Mouse (Mus musculus): ENCODE measurements around the gene Ythdf1. TPM values are rescaled to one million over a fixed set of nuclear protein-coding genes. Genes with fewer than 3 reads are reported as not detected.

The Ythdf1 gene
- polyA plus RNA-seq, 1 experiment from 2014 or later, result 44.9 TPM

DNA sequence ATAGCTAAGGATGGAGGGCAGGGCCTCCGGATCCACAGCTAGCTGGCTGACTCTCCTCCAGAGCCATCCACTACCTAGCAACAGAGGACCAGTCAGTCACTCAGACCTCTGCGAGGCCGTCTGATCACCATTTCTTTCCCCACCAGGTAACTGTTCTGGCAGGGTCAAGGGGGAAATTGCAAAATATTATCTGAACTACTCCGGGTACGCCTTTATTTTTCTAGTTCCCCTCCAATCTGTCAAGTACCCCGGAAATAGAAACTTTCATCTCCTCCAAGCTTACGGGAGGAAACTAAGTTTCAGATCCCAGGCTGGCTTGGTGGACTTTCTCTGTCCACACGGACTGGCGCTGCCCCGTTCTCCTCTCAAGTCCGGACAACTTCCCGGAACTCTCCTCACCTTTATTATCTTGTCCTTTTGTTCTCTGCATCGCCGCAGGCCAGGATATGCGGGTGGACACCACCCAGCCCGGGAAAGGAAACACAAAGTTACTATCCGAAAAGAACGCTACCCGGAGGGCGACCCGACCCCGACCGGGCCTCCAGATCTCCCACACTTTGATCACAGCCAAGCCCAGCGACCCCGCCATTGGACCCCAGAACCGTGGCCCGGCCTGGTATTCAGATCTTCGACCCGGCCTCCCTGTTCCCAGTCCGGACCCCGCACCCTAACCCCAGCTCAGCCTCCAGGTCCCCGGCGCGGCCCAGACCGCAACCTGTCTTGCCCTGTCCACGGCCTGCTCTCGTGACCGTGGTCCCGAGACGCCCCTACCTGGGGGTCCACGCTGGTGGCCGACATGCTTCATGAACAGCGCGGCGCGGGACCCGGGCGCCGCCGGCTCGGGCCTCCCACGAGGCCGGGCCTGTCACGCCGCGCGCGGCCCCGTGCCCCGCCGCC lies 588 bp downstream of the Ythdf1 start:
- Histone ChIP-seq H3K4me1 (replicated peaks; ENCODE audit: control insufficient read depth, insufficient read depth, low read length) (peaks cover 16% of the 10 kb centered on the region), H3K4me3 (replicated peaks; ENCODE audit: low read length) (peak overlapping the region; percentile 99), H3K4me2 (ENCODE audit: low read length) (peak overlapping the region; percentile 80), H3K9ac (replicated peaks; ENCODE audit: low read depth, low read length) (peak overlapping the region; percentile 98), H3K36me3 (ENCODE audit: control insufficient read depth, insufficient read depth) (peaks cover 12% of the 10 kb centered on the region), H3K27ac (ENCODE audit: low read length) (peak overlapping the region; percentile 31; the same call in 1 of the 2 replicates), H3K9me3 (ENCODE audit: control insufficient read depth, low read length) (no peaks in the 10 kb centered on the region), H3K27me3 (replicated peaks; ENCODE audit: control insufficient read depth, insufficient read depth, low read length) (no peaks in the 10 kb centered on the region)
- WGBS, result under 1% methylated on average over 61 of the region's 61 CpGs
- ATAC-seq, result peak; percentile 70

DNA sequence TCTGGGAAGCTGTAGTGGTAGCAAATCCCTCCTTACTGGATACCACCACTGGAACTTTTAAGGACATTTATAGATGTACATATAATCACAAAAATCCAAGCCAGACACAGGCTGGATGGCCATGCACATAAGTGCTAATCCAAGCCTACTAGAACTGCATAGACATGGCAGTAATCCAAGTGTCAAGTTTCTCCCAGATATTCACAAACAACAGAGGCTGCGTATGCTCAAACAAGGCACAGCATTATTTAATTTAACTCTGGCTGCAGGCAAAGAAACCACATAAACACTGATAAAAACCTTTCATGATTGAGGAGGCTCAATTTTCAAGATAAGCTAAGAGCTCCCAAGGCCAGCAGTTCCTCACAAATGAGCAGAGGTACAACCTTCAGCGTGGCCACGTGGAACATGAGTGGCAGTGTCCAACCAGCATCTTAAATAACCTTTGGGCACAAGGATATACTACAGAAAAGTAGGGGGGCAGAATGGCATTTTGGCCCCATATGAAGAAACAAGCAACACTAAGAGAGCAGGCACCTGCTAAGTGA lies 4.8 kb downstream of the Ythdf1 start:
- H3K9ac ChIP-seq (replicated peaks; ENCODE audit: low read depth, low read length), result no peak overlapping the region
- no peak overlapping the region for H3K27ac ChIP-seq (ENCODE audit: low read length)
- no peak for ATAC-seq
- 78% methylated on average over 3 of the region's 3 CpGs for WGBS
- peaks cover 13% of the 10 kb centered on the region for H3K4me1 ChIP-seq (replicated peaks; ENCODE audit: control insufficient read depth, insufficient read depth, low read length)
- no peak overlapping the region for H3K4me2 ChIP-seq (ENCODE audit: low read length)
- no peaks in the 10 kb centered on the region for H3K9me3 ChIP-seq (ENCODE audit: control insufficient read depth, low read length)
- no peak overlapping the region for H3K4me3 ChIP-seq (replicated peaks; ENCODE audit: low read length)
- H3K36me3 ChIP-seq (ENCODE audit: control insufficient read depth, insufficient read depth), result peaks cover 25% of the 10 kb centered on the region
- no peaks in the 10 kb centered on the region for H3K27me3 ChIP-seq (replicated peaks; ENCODE audit: control insufficient read depth, insufficient read depth, low read length)

DNA sequence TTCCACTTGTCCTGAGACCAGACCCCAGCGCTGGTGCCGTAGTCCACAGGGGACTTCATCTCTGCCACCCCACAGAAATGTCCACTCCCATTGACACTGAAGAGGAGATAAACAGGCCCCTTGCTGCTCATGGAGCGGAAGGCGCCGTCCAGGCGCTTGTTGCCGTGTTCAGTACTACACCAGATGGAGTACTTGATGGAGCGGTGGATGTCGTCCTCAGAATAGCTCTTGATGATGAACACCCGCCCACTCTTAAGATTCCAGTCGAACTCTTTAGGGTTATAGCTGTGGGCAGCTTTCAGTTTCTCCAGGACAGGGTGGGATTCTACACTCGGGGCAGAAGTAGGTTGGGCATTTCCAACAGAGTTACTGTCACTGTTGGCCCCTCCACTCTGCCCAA lies 9.8 kb downstream of the Ythdf1 start:
- Histone ChIP-seq H3K36me3 (ENCODE audit: control insufficient read depth, insufficient read depth) (peaks cover 13% of the 10 kb centered on the region), H3K27me3 (replicated peaks; ENCODE audit: control insufficient read depth, insufficient read depth, low read length) (no peaks in the 10 kb centered on the region), H3K27ac (ENCODE audit: low read length) (no peak overlapping the region), H3K9ac (replicated peaks; ENCODE audit: low read depth, low read length) (no peak overlapping the region), H3K4me3 (replicated peaks; ENCODE audit: low read length) (no peak overlapping the region), H3K4me1 (replicated peaks; ENCODE audit: control insufficient read depth, insufficient read depth, low read length) (peaks cover 5% of the 10 kb centered on the region), H3K4me2 (ENCODE audit: low read length) (no peak overlapping the region), H3K9me3 (ENCODE audit: control insufficient read depth, low read length) (no peaks in the 10 kb centered on the region)
- no peak for ATAC-seq
- 93% methylated on average over 12 of the region's 12 CpGs for WGBS

DNA sequence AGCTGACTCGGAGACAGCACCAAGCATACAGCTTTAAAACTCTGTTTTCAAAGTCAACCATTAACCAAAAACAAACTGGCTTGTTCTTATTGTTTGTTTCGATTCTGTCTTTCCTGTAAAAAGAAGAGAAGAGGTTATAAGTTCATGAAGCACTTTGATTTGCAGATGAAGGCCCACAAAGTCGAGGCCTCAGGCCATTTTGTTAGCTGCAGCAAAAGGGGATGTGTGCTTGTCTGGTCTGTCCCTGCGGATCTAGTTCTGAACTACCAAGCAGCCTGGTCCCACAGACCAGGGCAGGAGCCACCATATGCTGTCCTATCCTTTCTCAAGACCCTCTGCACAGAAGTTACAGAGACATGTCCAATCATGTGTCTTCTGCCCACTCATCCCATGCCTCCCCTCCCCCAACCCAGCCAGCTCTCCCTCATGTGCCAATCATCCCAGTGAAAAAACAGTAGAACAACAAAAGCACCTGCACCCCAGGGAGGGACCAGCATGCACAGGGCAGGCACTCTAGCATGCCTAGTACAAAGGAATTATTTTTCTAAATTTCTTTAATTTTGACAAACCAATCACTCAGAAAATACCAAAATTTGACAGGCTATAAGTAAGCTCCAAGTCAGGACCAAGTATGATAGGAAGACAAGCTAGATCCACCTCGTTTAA lies 15.1 kb downstream of the Ythdf1 start:
- H3K36me3 ChIP-seq (ENCODE audit: control insufficient read depth, insufficient read depth), result peaks cover 4% of the 10 kb centered on the region
- 76% methylated on average over 5 of the region's 5 CpGs for WGBS
- H3K9me3 ChIP-seq (ENCODE audit: control insufficient read depth, low read length), result no peaks in the 10 kb centered on the region
- no peak for ATAC-seq
- no peak overlapping the region for H3K27ac ChIP-seq (ENCODE audit: low read length)
- no peaks in the 10 kb centered on the region for H3K27me3 ChIP-seq (replicated peaks; ENCODE audit: control insufficient read depth, insufficient read depth, low read length)
- no peak overlapping the region for H3K4me3 ChIP-seq (replicated peaks; ENCODE audit: low read length)
- no peak overlapping the region for H3K4me2 ChIP-seq (ENCODE audit: low read length)
- H3K4me1 ChIP-seq (replicated peaks; ENCODE audit: control insufficient read depth, insufficient read depth, low read length), result peaks cover 7% of the 10 kb centered on the region
- H3K9ac ChIP-seq (replicated peaks; ENCODE audit: low read depth, low read length), result no peak overlapping the region

DNA sequence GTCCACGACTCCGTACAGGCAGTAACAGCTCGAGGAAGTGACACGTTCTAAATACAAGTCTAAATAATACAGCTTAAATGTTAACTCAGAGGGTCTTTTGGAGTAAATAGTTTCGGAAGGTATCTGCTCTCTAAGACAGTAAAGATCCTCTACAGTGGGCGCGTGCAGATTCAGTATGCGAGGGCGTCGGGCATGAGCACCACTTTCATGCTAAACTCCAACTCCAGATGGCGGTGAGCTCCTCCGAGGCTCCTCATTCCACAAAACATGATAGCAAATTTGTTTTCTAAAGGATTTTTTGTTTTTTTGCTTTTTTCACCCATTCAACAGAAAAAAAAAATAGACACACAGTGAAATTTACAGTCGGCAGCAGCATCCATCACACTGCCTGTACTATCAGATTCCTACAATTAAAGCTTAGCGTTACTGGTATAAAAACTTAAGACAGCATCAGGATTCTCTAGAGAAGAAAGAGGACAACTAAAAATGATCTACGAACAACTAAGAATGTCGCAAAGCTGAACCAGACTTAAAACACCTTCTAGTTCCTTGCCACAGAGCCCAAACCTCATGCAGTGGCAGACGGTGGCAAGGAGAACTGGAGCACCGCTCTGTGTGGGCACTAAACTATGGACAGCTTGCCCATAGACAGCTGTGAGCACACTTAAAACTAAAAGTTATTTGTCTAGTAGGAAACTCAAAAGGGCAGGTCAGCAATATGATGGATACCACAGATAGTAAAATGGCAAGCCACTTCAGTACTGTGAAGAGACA lies 16.1 kb downstream of the Ythdf1 start:
- peaks cover 7% of the 10 kb centered on the region for H3K4me1 ChIP-seq (replicated peaks; ENCODE audit: control insufficient read depth, insufficient read depth, low read length)
- no peak overlapping the region for H3K9ac ChIP-seq (replicated peaks; ENCODE audit: low read depth, low read length)
- H3K4me2 ChIP-seq (ENCODE audit: low read length), result no peak overlapping the region
- H3K36me3 ChIP-seq (ENCODE audit: control insufficient read depth, insufficient read depth), result peaks cover 4% of the 10 kb centered on the region
- WGBS, result 92% methylated on average over 18 of the region's 18 CpGs
- H3K4me3 ChIP-seq (replicated peaks; ENCODE audit: low read length), result no peak overlapping the region
- H3K9me3 ChIP-seq (ENCODE audit: control insufficient read depth, low read length), result no peaks in the 10 kb centered on the region
- ATAC-seq, result no peak
- no peaks in the 10 kb centered on the region for H3K27me3 ChIP-seq (replicated peaks; ENCODE audit: control insufficient read depth, insufficient read depth, low read length)
- H3K27ac ChIP-seq (ENCODE audit: low read length), result no peak overlapping the region

DNA sequence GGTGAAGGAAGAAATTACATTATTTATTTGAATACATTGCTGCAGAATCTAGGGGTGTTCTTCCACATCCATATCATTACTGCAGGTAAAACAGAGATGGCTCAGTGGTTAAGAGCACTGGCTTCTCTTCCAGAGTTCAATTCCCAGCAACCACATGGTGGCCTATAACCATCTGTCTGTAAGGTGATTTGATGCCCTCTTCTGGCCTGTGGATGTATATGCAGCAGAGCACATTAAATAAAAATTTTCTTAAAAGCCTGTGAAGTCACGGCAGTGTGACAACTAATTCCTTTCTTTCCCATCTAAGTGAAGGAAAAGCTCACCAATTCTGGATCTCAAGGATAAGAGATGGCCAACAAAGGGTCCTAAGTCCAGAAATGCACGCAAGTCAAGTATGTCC lies 18.7 kb downstream of the Ythdf1 start:
- Histone ChIP-seq H3K27me3 (replicated peaks; ENCODE audit: control insufficient read depth, insufficient read depth, low read length) (no peaks in the 10 kb centered on the region), H3K4me1 (replicated peaks; ENCODE audit: control insufficient read depth, insufficient read depth, low read length) (peaks cover 12% of the 10 kb centered on the region), H3K9ac (replicated peaks; ENCODE audit: low read depth, low read length) (no peak overlapping the region), H3K9me3 (ENCODE audit: control insufficient read depth, low read length) (no peaks in the 10 kb centered on the region), H3K4me3 (replicated peaks; ENCODE audit: low read length) (no peak overlapping the region), H3K36me3 (ENCODE audit: control insufficient read depth, insufficient read depth) (peaks cover 4% of the 10 kb centered on the region), H3K27ac (ENCODE audit: low read length) (no peak overlapping the region), H3K4me2 (ENCODE audit: low read length) (no peak overlapping the region)
- WGBS, result 46% methylated on average over 2 of the region's 2 CpGs
- ATAC-seq, result no peak

DNA sequence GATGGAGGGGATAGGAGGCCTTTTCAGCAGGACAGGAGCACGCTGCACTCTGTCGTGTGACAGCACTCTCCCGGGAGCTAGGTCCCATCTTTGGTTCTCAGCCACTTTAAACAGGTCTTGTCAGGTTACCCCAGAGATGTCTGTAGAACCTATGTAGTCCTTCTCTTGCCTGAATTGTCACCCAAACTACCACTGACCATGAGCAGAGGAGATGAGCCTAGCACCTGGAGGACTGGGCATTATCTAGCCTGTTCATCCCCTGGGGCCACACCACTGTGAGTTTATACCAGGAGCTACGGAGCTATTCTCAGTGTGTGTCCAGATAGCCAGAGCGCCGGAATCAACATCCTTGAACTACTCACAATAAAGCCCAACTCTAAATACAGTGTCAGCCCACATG lies 22.9 kb downstream of the Ythdf1 start:
- Histone ChIP-seq H3K36me3 (ENCODE audit: control insufficient read depth, insufficient read depth) (no peaks in the 10 kb centered on the region), H3K9ac (replicated peaks; ENCODE audit: low read depth, low read length) (0 out of 2 replicates have a peak overlapping the region, but pooled peaks have one; percentile 5), H3K4me2 (ENCODE audit: low read length) (no peak overlapping the region), H3K4me3 (replicated peaks; ENCODE audit: low read length) (no peak overlapping the region), H3K27ac (ENCODE audit: low read length) (peak overlapping the region; percentile 53), H3K4me1 (replicated peaks; ENCODE audit: control insufficient read depth, insufficient read depth, low read length) (peaks cover 25% of the 10 kb centered on the region), H3K9me3 (ENCODE audit: control insufficient read depth, low read length) (no peaks in the 10 kb centered on the region), H3K27me3 (replicated peaks; ENCODE audit: control insufficient read depth, insufficient read depth, low read length) (no peaks in the 10 kb centered on the region)
- 66% methylated on average over 6 of the region's 6 CpGs for WGBS
- ATAC-seq, result no peak

DNA sequence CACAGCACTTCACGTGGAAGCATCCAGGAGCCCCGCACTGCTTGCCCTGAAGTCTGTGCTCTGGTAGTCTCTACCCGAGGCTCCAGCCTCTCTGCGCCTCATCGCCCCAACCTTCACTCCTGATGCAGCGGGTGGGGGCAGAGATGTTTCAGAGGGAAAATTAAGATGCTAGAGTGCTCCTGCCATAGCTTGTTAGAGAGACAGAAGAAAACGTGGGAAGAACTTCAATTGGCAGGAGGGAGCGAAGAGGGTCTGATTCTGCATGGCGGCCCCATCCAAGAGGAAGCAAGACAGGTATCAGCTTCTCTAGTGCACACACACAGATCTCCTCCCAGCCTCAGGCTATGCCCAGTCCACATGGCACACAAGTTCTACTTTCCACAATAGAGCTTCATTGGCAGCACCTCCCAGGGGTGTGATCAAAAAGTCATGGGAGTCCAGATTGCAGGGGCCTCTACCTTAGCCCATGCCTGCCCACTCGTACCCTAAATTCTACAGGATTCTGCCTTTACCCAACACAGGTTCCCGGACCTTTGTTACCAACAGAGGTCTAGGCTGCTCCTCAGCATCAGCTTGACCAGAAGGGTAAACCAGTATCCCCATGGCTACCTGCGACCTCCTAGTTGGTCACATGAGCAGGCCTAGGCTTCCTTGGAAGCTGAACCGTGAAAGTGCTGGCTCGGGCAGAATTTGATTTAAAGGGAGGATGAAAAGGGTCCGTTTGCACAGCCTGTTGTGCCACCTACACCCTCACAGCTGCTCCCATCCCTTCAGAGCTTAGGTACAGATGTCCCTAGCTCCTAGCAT lies 23.7 kb downstream of the Ythdf1 start:
- 65% methylated on average over 15 of the region's 15 CpGs for WGBS
- H3K4me2 ChIP-seq (ENCODE audit: low read length), result peak overlapping the region; percentile 49; the same call in 1 of the 2 replicates

More for the DNA sequence above, 23.7 kb downstream of the Ythdf1 start:
- Histone ChIP-seq H3K36me3 (ENCODE audit: control insufficient read depth, insufficient read depth) (no peaks in the 10 kb centered on the region), H3K27ac (ENCODE audit: low read length) (peak overlapping the region; percentile 53), H3K9me3 (ENCODE audit: control insufficient read depth, low read length) (no peaks in the 10 kb centered on the region), H3K4me3 (replicated peaks; ENCODE audit: low read length) (no peak overlapping the region), H3K4me1 (replicated peaks; ENCODE audit: control insufficient read depth, insufficient read depth, low read length) (peaks cover 25% of the 10 kb centered on the region), H3K9ac (replicated peaks; ENCODE audit: low read depth, low read length) (0 out of 2 replicates have a peak overlapping the region, but pooled peaks have one; percentile 5), H3K27me3 (replicated peaks; ENCODE audit: control insufficient read depth, insufficient read depth, low read length) (no peaks in the 10 kb centered on the region; the same call in 1 of the 2 replicates)
- no peak for ATAC-seq

Data from forebrain, embryonic 16.5 days (tissue).